Mouse (Mus musculus) liver, postnatal 0 days (tissue): Measurements from ENCODE around the gene Chst11.

Experiments used
- CTCF ChIP-seq: sonication (generic); IDR thresholded peaks from 2 replicates; pipeline ENCODE4 v1.5.1; 2016; ENCODE audit warnings: antibody characterized with exemption, low read depth
- EP300 ChIP-seq: IDR thresholded peaks from 2 replicates; pipeline ENCODE4 v1.6.1; 2016; ENCODE audit warnings: antibody characterized with exemption, low read depth, mild to moderate bottlenecking

GRCm38 (mm10) chr10:83080930-83081329 is 95.6 kb downstream of the Chst11 start:
- TF ChIP-seq CTCF: no peak
- TF ChIP-seq EP300: no peak
